Mouse (Mus musculus): ENCODE results near the gene Cat.

- TF ChIP-seq CTCF (IDR thresholded peaks at IDR 0.05) (no peak), EP300 (IDR thresholded peaks at IDR 0.05) (no peak)
These were observed 26.1 kb upstream of the Cat start for GRCm38 (mm10) chr2:103511042-103511441.

Measured in lung, postnatal 0 days (tissue).